8 mouse cellular contexts compared by ENCODE assay signal in the genomic region with DNA sequence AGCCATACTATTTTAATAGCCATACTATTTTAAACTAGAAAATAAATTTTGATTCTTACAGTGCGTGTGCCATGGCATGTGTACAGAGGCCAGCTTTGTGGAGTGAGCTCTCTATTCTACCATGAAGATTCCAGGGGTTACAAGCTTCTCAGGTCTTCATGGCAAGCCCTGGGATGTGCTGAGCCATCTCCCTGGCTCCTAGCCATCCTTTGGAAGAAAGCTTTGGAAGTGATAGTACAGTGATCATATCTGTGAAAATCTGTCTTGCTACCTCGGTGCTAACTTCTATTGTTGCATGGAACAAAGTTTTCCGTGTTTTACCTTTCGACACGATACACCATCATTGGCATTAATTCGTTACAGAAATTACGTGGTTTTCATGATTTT. TPM values are rescaled to one million over a fixed set of nuclear protein-coding genes. Genes with fewer than 3 reads are reported as not detected.
DNase-seq lines count a peak whose midpoint lies in the region; ATAC-seq and TF ChIP-seq lines count a peak whose summit lies in the region.

No protein-coding gene starts in this region.

- ATAC-seq in heart, embryonic 11.5 days (replicated peaks; ENCODE audit: insufficient number of reproducible peaks, low FRiP score, low TSS enrichment): no peak
- ATAC-seq in forebrain, embryonic 15.5 days (replicated peaks): peak; percentile 14; the same call in 1 of the 2 replicates
- ATAC-seq in liver, embryonic 14.5 days (ENCODE audit: insufficient read depth): no peak

- no peaks in the 10 kb centered on the region for H3K9me3 ChIP-seq in heart, embryonic 11.5 days (replicated peaks; ENCODE audit: control insufficient read depth, low read length)
- no peaks in the 10 kb centered on the region for H3K9me3 ChIP-seq in E14TG2a.4 (ENCODE audit: low read length)
- no peaks in the 10 kb centered on the region for H3K9me3 ChIP-seq in forebrain, embryonic 15.5 days
- no peaks in the 10 kb centered on the region for H3K9me3 ChIP-seq in liver, embryonic 14.5 days (ENCODE audit: control insufficient read depth, low read length)

- H3K4me3 ChIP-seq in heart, embryonic 11.5 days (ENCODE audit: low read depth, low read length): peak overlapping the region; percentile 51
- peak overlapping the region; percentile 85; the same call in 1 of the 2 replicates for H3K4me3 ChIP-seq in E14TG2a.4 (replicated peaks; ENCODE audit: low read length)
- H3K4me3 ChIP-seq in forebrain, embryonic 15.5 days: peak overlapping the region; percentile 77
- peak overlapping the region in 1 of 2 experiments; percentile 56; a peak in 2 of 4 replicates for H3K4me3 ChIP-seq in liver, embryonic 14.5 days (ENCODE audit: insufficient read depth in 1 of 2, low read depth in 2 of 2, low read length in 2 of 2)

- H3K27me3 ChIP-seq in heart, embryonic 11.5 days (ENCODE audit: control insufficient read depth, insufficient read depth, low read length): no peaks in the 10 kb centered on the region
- no peaks in the 10 kb centered on the region for H3K27me3 ChIP-seq in E14TG2a.4 (ENCODE audit: insufficient read depth, low read length)
- no peaks in the 10 kb centered on the region for H3K27me3 ChIP-seq in forebrain, embryonic 15.5 days
- no peaks in the 10 kb centered on the region for H3K27me3 ChIP-seq in liver, embryonic 14.5 days (ENCODE audit: control insufficient read depth, insufficient read depth, low read length)

- peak overlapping the region; percentile 72; the same call in 1 of the 2 replicates for H3K27ac ChIP-seq in heart, embryonic 11.5 days (ENCODE audit: low read depth, low read length)
- peak overlapping the region; percentile 99 for H3K27ac ChIP-seq in forebrain, embryonic 15.5 days (replicated peaks)
- H3K27ac ChIP-seq in liver, embryonic 14.5 days: no peak overlapping the region

- no peak for DNase-seq in heart, adult 8-10 months (ENCODE audit: low spot score)
- DNase-seq in liver, embryonic 14.5 days (ENCODE audit: low read depth in 3 of 3, low spot score in 3 of 3): no peak
- no peak for DNase-seq in c-Kit-positive CD71-positive TER-119-positive erythroid progenitor cells, embryonic 14.5 days (ENCODE audit: low spot score)
- no peak for DNase-seq in embryo, embryonic 10.5 days (ENCODE audit: low spot score)
- no peak for DNase-seq in cerebellum, adult 9-10 months

- no peak for TF ChIP-seq EP300 in liver, embryonic 14.5 days (IDR thresholded peaks at IDR 0.05; ENCODE audit: low read depth)

- no peaks in the 10 kb centered on the region; the same call in 1 of the 2 replicates for H3K36me3 ChIP-seq in heart, embryonic 11.5 days (ENCODE audit: control insufficient read depth, insufficient read depth, low read length)
- H3K36me3 ChIP-seq in E14TG2a.4 (ENCODE audit: insufficient read depth, low read length): peaks cover 33% of the 10 kb centered on the region
- H3K36me3 ChIP-seq in forebrain, embryonic 15.5 days: peaks cover 9% of the 10 kb centered on the region; the same call in 1 of the 2 replicates
- H3K36me3 ChIP-seq in liver, embryonic 14.5 days (replicated peaks; ENCODE audit: control insufficient read depth, insufficient read depth, low read depth): peaks cover 12% of the 10 kb centered on the region

- no peak overlapping the region for H3K9ac ChIP-seq in heart, embryonic 11.5 days (ENCODE audit: low read depth, low read length)
- H3K9ac ChIP-seq in forebrain, embryonic 15.5 days (replicated peaks): peak overlapping the region; percentile 19; the same call in 1 of the 2 replicates
- H3K9ac ChIP-seq in liver, embryonic 14.5 days (replicated peaks): no peak overlapping the region

- WGBS in heart, embryonic 11.5 days (ENCODE audit: insufficient replicate concordance): 73% methylated on average over 7 of the region's 7 CpGs
- 15% methylated on average over 7 of the region's 7 CpGs for WGBS in forebrain, embryonic 15.5 days
- WGBS in liver, embryonic 14.5 days (ENCODE audit: insufficient replicate concordance): 70% methylated on average over 7 of the region's 7 CpGs

- TF ChIP-seq CTCF in E14TG2a.4 (conservative IDR thresholded peaks at IDR 0.05; ENCODE audit: low read length): no peak
- TF ChIP-seq CTCF in liver, embryonic 14.5 days (IDR thresholded peaks at IDR 0.05; ENCODE audit: low read depth): no peak

- peak overlapping the region; percentile 79 for H3K4me2 ChIP-seq in heart, embryonic 11.5 days
- H3K4me2 ChIP-seq in forebrain, embryonic 15.5 days (replicated peaks): peak overlapping the region; percentile 73
- H3K4me2 ChIP-seq in liver, embryonic 14.5 days (ENCODE audit: low read depth): peak overlapping the region; percentile 60

- peaks cover 20% of the 10 kb centered on the region for H3K4me1 ChIP-seq in heart, embryonic 11.5 days (ENCODE audit: control insufficient read depth, insufficient read depth, low read length)
- H3K4me1 ChIP-seq in E14TG2a.4 (replicated peaks; ENCODE audit: low read depth, low read length): peaks cover 63% of the 10 kb centered on the region
- H3K4me1 ChIP-seq in forebrain, embryonic 15.5 days: peaks cover 68% of the 10 kb centered on the region
- H3K4me1 ChIP-seq in liver, embryonic 14.5 days (replicated peaks; ENCODE audit: control insufficient read depth in 2 of 2, insufficient read depth in 2 of 2, low read length in 1 of 2): peaks cover 24 to 36% of the 10 kb centered on the region in 2 experiments

RNA-seq across cellular contexts. Expression of gene Fuz, which starts 0.7 kb away (rescaled TPM):
- polyA plus RNA-seq in heart, embryonic 11.5 days (2014; fragmentation: Nextera tagmentation; extraction: Ambion mirVana): 12.2 and 12.8 TPM in 2 replicates
- 10 to 100 TPM; 14.9 to 18.5 (median 17.4) TPM for total RNA-seq in heart, adult 8-10 months (2022)
- 20.6 and 22.1 TPM in 2 replicates for polyA plus RNA-seq in forebrain, embryonic 15.5 days (2015; fragmentation: Nextera tagmentation; extraction: Ambion mirVana)
- 5.9 and 6.5 TPM in 2 replicates for polyA plus RNA-seq in liver, embryonic 14.5 days (2012; rRNA removed)
- polyA plus RNA-seq in liver, embryonic 14.5 days (2014; fragmentation: Nextera tagmentation; extraction: Ambion mirVana): 5.0 and 5.5 TPM in 2 replicates

RNA-seq across cellular contexts. Expression of gene Med25, which starts 2.7 kb away (rescaled TPM):
- 47.3 and 51.9 TPM in 2 replicates for polyA plus RNA-seq in heart, embryonic 11.5 days (2014; fragmentation: Nextera tagmentation; extraction: Ambion mirVana)
- 10 to 100 TPM; 79.8 to 88.1 (median 85.0) TPM for total RNA-seq in heart, adult 8-10 months (2022)
- 164 and 166 TPM in 2 replicates for polyA plus RNA-seq in forebrain, embryonic 15.5 days (2015; fragmentation: Nextera tagmentation; extraction: Ambion mirVana)
- 29.3 and 35.1 TPM in 2 replicates for polyA plus RNA-seq in liver, embryonic 14.5 days (2012; rRNA removed)
- polyA plus RNA-seq in liver, embryonic 14.5 days (2014; fragmentation: Nextera tagmentation; extraction: Ambion mirVana): 24.2 and 27.1 TPM in 2 replicates

RNA-seq across cellular contexts. Expression of gene Ptov1, which starts 25.6 kb away (rescaled TPM):
- polyA plus RNA-seq in heart, embryonic 11.5 days (2014; fragmentation: Nextera tagmentation; extraction: Ambion mirVana): 205 and 218 TPM in 2 replicates
- 100 to 1,000 TPM; 178 to 199 (median 189) TPM for total RNA-seq in heart, adult 8-10 months (2022)
- polyA plus RNA-seq in forebrain, embryonic 15.5 days (2015; fragmentation: Nextera tagmentation; extraction: Ambion mirVana): 583 and 618 TPM in 2 replicates
- 47.3 and 54.1 TPM in 2 replicates for polyA plus RNA-seq in liver, embryonic 14.5 days (2012; rRNA removed)
- 35.0 and 42.1 TPM in 2 replicates for polyA plus RNA-seq in liver, embryonic 14.5 days (2014; fragmentation: Nextera tagmentation; extraction: Ambion mirVana)

RNA-seq across cellular contexts. Expression of gene Ap2a1, which starts 34.1 kb away (rescaled TPM):
- 69.1 and 77.3 TPM in 2 replicates for polyA plus RNA-seq in heart, embryonic 11.5 days (2014; fragmentation: Nextera tagmentation; extraction: Ambion mirVana)
- total RNA-seq in heart, adult 8-10 months (2022): 10 to 100 TPM; 61.0 to 74.9 (median 67.2) TPM
- 105 and 107 TPM in 2 replicates for polyA plus RNA-seq in forebrain, embryonic 15.5 days (2015; fragmentation: Nextera tagmentation; extraction: Ambion mirVana)
- 62.2 and 67.6 TPM in 2 replicates for polyA plus RNA-seq in liver, embryonic 14.5 days (2012; rRNA removed)
- 69.6 and 74.2 TPM in 2 replicates for polyA plus RNA-seq in liver, embryonic 14.5 days (2014; fragmentation: Nextera tagmentation; extraction: Ambion mirVana)

RNA-seq across cellular contexts. Expression of gene Pnkp, which starts 38.3 kb away (rescaled TPM):
- polyA plus RNA-seq in heart, embryonic 11.5 days (2014; fragmentation: Nextera tagmentation; extraction: Ambion mirVana): 18.9 and 19.2 TPM in 2 replicates
- total RNA-seq in heart, adult 8-10 months (2022): 10 to 100 TPM; 17.8 to 20.6 (median 19.6) TPM
- 32.1 and 35.3 TPM in 2 replicates for polyA plus RNA-seq in forebrain, embryonic 15.5 days (2015; fragmentation: Nextera tagmentation; extraction: Ambion mirVana)
- polyA plus RNA-seq in liver, embryonic 14.5 days (2012; rRNA removed): 12.7 and 14.3 TPM in 2 replicates
- 15.6 and 17.0 TPM in 2 replicates for polyA plus RNA-seq in liver, embryonic 14.5 days (2014; fragmentation: Nextera tagmentation; extraction: Ambion mirVana)
